ENCODE assay signal across 7 mouse cellular contexts in genomic region chr11:3201326-3202230, GRCm38 (mm10). TPM values are rescaled to one million over a fixed set of nuclear protein-coding genes. Genes with fewer than 3 reads are reported as not detected.
DNase-seq lines count a peak whose midpoint lies in the region; ATAC-seq and TF ChIP-seq lines count a peak whose summit lies in the region.

No protein-coding gene starts in this region.

- no peak for TF ChIP-seq CTCF in midbrain, postnatal 0 days (IDR thresholded peaks at IDR 0.05)

- peak overlapping the region; percentile 40 to 53 for H3K4me3 ChIP-seq in heart, embryonic 14.5 days (ENCODE audit: control insufficient read depth in 1 of 2, insufficient read depth in 1 of 2, low read depth in 1 of 2, low read length in 2 of 2)
- H3K4me3 ChIP-seq in midbrain, postnatal 0 days (ENCODE audit: low read depth, low read length) = peak overlapping the region; percentile 33

- DNase-seq in urinary bladder, postnatal 25 days (ENCODE audit: low spot score) = peak; percentile 11
- no peak for DNase-seq in urinary bladder, postnatal 4 days (ENCODE audit: low spot score in 2 of 2)
- DNase-seq in cerebellum, adult 8-10 months = peak; percentile 23
- DNase-seq in liver = peak; percentile 12
- no peak for DNase-seq in midbrain, postnatal 0 days (ENCODE audit: low spot score)
- DNase-seq in adrenal gland, adult 8-10 months = no peak

- ATAC-seq in heart, embryonic 14.5 days (ENCODE audit: insufficient number of reproducible peaks, insufficient read depth, low FRiP score, low read depth) = no peak
- ATAC-seq in midbrain, postnatal 0 days (ENCODE audit: low FRiP score) = no peak

- H3K4me1 ChIP-seq in heart, embryonic 14.5 days (ENCODE audit: control insufficient read depth in 2 of 2, insufficient read depth in 2 of 2, low read length in 2 of 2) = no peaks in the 10 kb centered on the region
- no peaks in the 10 kb centered on the region for H3K4me1 ChIP-seq in midbrain, postnatal 0 days (ENCODE audit: insufficient read depth, low read length)

- peak overlapping the region; percentile 62 for H3K9ac ChIP-seq in heart, embryonic 14.5 days (ENCODE audit: low read length)
- no peak overlapping the region for H3K9ac ChIP-seq in midbrain, postnatal 0 days (replicated peaks; ENCODE audit: low read length, poor library complexity, severe bottlenecking)

- peak overlapping the region; percentile 34 for H3K4me2 ChIP-seq in heart, embryonic 14.5 days (ENCODE audit: low read length)
- H3K4me2 ChIP-seq in midbrain, postnatal 0 days (ENCODE audit: low read depth, low read length, poor library complexity, severe bottlenecking) = peak overlapping the region; percentile 15

- peaks cover 20% of the 10 kb centered on the region for H3K36me3 ChIP-seq in heart, embryonic 14.5 days (ENCODE audit: control insufficient read depth, insufficient read depth, low read length)
- 0 out of 2 replicates have a peak, but pooled peaks cover 7% of the 10 kb centered on the region for H3K36me3 ChIP-seq in midbrain, postnatal 0 days (ENCODE audit: insufficient read depth, low read length)

- no peaks in the 10 kb centered on the region for H3K9me3 ChIP-seq in heart, embryonic 14.5 days (ENCODE audit: control insufficient read depth, low read length)
- no peaks in the 10 kb centered on the region for H3K9me3 ChIP-seq in midbrain, postnatal 0 days (ENCODE audit: low read length)

- H3K27ac ChIP-seq in heart, embryonic 14.5 days (replicated peaks in 1 of 2; ENCODE audit: control insufficient read depth in 1 of 2, insufficient read depth in 1 of 2, low read depth in 2 of 2, low read length in 2 of 2) = peak overlapping the region; percentile 37 to 82
- no peak overlapping the region for H3K27ac ChIP-seq in midbrain, postnatal 0 days (ENCODE audit: low read depth, low read length)

- WGBS in heart, embryonic 14.5 days = 8% methylated on average over 16 of the region's 16 CpGs
- 7% methylated on average over 16 of the region's 16 CpGs for WGBS in midbrain, postnatal 0 days

- H3K27me3 ChIP-seq in heart, embryonic 14.5 days (ENCODE audit: control insufficient read depth, insufficient read depth, low read length) = no peaks in the 10 kb centered on the region
- H3K27me3 ChIP-seq in midbrain, postnatal 0 days (ENCODE audit: insufficient read depth, low read length) = no peaks in the 10 kb centered on the region

RNA-seq across cellular contexts. Expression of gene Eif4enif1, which starts 0.6 kb away (rescaled TPM):
- polyA plus RNA-seq in heart, embryonic 14.5 days (2014; fragmentation: Nextera tagmentation; extraction: Ambion mirVana) = 45.1 and 47.5 TPM in 2 replicates
- total RNA-seq in midbrain, postnatal 0 days (2014; rRNA removed) = 56.9 and 59.6 TPM in 2 replicates
- 35.9 and 43.3 TPM in 2 replicates for polyA plus RNA-seq in midbrain, postnatal 0 days (2015; fragmentation: Nextera tagmentation; extraction: Ambion mirVana)
- total RNA-seq in adrenal gland, adult 8-10 months (2022) = 10 to 100 TPM; 46.4 to 69.5 (median 53.9) TPM

RNA-seq across cellular contexts. Expression of gene Sfi1, which starts 8.3 kb away (rescaled TPM):
- 8.8 and 9.2 TPM in 2 replicates for polyA plus RNA-seq in heart, embryonic 14.5 days (2014; fragmentation: Nextera tagmentation; extraction: Ambion mirVana)
- 16.3 and 17.6 TPM in 2 replicates for total RNA-seq in midbrain, postnatal 0 days (2014; rRNA removed)
- 10.8 and 11.3 TPM in 2 replicates for polyA plus RNA-seq in midbrain, postnatal 0 days (2015; fragmentation: Nextera tagmentation; extraction: Ambion mirVana)
- total RNA-seq in adrenal gland, adult 8-10 months (2022) = 100 to 1,000 TPM in 2 of 4 experiments, 10 to 100 TPM in 2; 71.9 to 122 (median 93.1) TPM

Comparison
In these comparisons a context has a peak if more than half of its experiments do, and no peak if none do; other contexts are left out.
1. DNase-seq: peak in urinary bladder, postnatal 25 days (single experiment), cerebellum, adult 8-10 months (single experiment) and liver (single experiment); none in urinary bladder, postnatal 4 days (0 of 2), midbrain, postnatal 0 days (single experiment) and adrenal gland, adult 8-10 months (single experiment).